Mouse (Mus musculus) forelimb bud, embryonic 11.5 days (tissue): Measurements from ENCODE around the gene Olfr1086.
"Not testable (repeated sequence)": the region's sequence is repeated elsewhere in the genome, so short reads cannot be mapped to it uniquely, and the experiment has no call there.

Source experiments
- DNase-seq: peaks from one replicate; pipeline ENCODE4 v3.0.0-alpha.2; 2012; ENCODE audit warnings: low read depth, low spot score

Olfr1086 gene

DNA sequence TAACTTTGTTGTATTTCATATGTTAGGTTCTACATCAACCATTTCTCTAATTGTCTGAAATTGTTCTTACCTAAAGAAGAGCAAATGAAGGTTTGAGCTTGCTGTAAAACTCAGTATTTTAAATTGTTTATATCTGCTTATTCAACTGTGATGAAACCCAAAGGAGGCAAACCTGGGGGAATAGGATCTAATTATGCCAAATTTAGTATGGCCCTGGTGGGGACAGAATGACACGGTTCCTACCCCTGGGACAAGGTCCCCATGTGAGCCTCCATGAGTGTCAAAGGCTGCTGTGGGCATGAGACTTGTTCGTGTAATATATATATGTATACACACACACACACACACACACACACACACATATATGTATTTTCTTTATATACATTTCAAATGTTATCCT is at the start of gene Olfr1086:
Olfr1086 (minus strand) TSS at position 101 of the 400 bp plus-strand sequence.
- no peak for DNase-seq

DNA sequence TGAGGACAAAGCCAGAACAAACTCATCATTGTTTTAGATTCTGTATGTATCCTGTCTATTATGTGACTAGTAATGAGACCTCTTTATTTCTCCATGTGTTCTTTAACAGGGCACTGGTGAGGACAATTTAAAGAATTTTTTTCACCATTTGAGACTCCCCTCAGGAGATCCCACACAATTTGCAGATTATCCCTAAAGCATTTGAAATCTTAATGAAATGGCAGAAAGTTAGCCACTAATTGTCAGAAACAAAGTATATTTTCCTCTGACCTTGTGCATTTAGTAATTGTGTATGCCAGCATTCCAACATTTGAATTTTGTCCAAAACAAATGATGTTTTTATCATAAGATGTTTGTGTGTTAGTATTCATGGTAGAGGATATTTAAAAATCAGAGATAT is 18.4 kb upstream of the Olfr1086 start, which contains the start of gene Olfr1087:
Olfr1087 (minus strand) TSS at position 101 of the 400 bp plus-strand sequence.
- DNase-seq: no peak

DNA sequence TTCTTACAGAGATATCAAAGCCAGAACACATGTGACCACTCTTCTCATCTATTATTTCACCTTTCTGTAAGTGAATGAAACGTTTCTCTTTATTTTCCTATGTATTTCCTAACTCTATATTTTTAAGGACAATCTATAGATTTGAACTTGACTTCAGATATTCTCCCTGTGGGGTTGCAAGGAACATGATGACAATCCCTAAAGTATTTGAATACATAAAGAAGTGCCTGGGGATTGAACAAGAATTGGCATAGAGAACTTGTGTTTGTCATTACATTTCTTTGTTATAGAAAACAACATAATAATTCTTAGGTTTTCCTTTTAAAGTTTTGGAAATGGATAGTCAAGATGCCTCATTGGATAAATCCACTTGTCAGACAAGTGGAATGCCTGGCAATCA is 18.0 kb downstream of the Olfr1086 start, which contains the start of gene Olfr1085:
Olfr1085 (minus strand) TSS at position 101 of the 400 bp plus-strand sequence.
- DNase-seq: no peak

DNA sequence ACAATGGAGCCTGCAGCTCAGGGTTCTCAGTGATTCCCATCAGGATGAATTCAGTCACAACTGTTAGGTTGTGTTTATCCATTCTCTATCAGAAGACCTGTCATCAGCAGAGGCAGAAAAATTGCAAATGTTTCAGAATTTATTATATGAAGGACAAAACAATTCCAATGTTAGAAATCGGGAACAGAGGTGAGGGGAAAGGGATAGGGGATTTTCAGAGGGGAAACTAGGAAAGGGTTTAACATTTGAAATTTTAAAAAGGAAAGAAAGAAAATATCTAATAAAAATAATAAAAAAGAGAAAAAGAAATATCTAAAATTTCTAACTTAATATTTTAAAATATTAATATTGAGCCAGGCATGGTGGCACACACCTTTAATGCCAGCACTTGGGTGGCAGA is 40.3 kb downstream of the Olfr1086 start, which contains the start of gene Olfr1084:
Olfr1084 (minus strand) TSS at position 101 of the 400 bp plus-strand sequence.
- not testable (repeated sequence) for DNase-seq
